Mouse (Mus musculus) liver, postnatal 0 days (tissue): ENCODE measurements around the gene Cnga3.

Experiments
- CTCF ChIP-seq: sonication (generic); IDR thresholded peaks from 2 replicates; pipeline ENCODE4 v1.5.1; 2016; ENCODE audit warnings: antibody characterized with exemption, low read depth
- EP300 ChIP-seq: IDR thresholded peaks from 2 replicates; pipeline ENCODE4 v1.6.1; 2016; ENCODE audit warnings: antibody characterized with exemption, low read depth, mild to moderate bottlenecking

- TF ChIP-seq CTCF, result no peak
- no peak for TF ChIP-seq EP300
Observed at GRCm38 (mm10) chr1:37305691-37306287, 91.6 kb downstream of the Cnga3 start.
